Mouse (Mus musculus): ENCODE results near the gene Otog.

Otog gene

DNA sequence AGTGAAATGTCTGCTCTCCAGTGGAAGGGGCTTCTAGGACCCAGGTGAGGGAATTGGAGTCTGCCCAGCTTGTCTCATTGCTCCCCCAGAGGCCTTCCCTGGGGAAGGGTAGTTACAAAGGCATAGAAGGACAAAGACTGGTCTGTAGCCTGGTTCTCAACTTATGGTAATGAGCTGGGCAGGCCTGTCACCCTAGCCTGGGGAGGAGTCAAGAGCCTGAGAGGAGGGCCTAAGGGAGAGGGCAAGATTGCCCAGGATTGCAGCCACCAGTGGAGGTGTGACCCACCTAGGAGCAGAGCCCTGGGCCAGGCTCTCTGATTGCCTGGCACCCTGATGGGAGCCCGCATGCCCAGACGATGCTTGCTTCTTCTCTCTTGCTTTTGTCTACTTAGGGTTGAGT lies at the start of gene Otog:
Gene Otog, plus strand, starts transcription at position 292 of the 400 bp plus-strand sequence.
- DNase-seq (ENCODE audit: low spot score in 2 of 2): no peak

DNA sequence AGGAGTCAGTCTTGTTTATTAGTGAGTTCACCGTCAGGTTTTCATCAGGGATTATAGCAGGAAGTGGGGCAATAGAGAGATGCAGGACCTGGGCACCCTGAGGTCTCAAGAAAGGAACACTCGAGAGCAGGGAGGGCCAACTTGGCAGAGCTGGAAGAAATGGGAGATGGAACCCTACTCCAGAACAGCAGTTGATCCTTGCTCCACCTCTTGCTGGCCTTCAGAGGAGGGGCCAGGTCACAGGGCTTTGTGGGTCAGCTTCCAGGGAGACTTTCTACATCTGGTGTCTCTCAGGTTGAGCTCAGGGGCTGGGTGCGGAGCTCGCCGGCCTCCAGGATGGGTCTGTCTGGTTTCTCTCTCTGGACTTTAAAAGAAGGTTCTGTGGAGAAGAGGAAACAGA lies 45.4 kb upstream of the Otog start:
- no peak for DNase-seq (ENCODE audit: low spot score in 2 of 2)

DNA sequence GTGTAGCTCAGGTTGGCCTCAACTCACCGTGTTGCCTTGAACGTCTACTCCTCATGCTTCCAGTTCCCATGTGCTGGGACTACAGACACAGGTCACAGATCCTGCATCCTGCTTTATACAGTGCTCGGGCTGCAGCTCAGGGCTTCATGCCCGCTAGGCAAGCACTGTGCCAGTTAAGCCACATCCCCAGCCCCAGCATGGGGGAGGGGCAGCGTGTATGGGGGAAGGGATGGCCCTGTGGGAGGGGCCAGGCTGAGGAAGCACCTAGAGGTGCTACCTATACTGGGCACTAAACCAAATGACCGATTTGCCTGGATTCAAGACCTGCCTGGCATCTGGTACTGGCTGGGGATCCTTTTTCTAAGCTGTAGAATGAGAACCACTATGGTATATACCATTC lies 40.8 kb upstream of the Otog start:
- no peak for DNase-seq (ENCODE audit: low spot score in 2 of 2)

DNA sequence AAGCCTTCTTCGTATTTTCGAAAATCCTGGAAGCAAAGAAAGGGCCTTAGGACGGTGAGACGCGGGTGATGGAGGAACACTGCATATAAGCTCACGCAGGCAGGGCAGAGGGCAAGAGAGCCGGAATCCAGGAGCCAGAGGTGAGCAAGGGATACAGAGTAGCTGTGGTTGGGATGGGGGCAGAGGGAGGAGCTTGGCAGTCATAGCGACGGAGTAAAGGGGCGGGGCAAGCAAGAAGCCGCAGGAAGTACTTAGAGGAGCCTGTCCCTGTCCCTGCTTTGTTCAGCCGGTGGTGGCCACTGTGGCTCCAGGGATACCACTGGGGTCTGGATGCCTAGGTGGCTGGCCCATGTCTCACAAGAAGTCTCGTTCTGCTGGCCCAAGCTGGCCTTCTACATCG lies 39.1 kb upstream of the Otog start:
- DNase-seq (ENCODE audit: low spot score in 2 of 2): no peak

DNA sequence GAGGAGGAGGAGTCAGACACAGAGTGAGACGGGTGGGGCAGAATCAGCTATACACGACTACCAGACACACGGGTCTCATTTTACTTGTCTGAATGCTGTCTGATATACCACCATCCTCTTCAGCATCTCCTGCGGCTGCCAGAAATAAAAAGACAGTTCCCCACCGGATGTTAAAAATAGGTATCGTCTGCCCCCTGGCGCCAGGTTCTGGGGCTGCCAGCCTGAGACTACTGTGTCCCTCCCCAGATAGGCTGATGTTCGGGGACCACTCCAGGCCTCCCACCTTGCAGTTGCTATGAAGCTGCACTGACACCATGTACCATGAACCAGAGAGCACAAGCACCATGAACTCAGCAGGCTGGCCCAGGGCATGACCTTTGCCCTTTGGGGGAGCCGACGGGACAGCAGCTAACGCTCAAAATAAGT lies 36.7 kb upstream of the Otog start:
- peak; percentile 8 to 10 for DNase-seq (ENCODE audit: low spot score in 2 of 2)

DNA sequence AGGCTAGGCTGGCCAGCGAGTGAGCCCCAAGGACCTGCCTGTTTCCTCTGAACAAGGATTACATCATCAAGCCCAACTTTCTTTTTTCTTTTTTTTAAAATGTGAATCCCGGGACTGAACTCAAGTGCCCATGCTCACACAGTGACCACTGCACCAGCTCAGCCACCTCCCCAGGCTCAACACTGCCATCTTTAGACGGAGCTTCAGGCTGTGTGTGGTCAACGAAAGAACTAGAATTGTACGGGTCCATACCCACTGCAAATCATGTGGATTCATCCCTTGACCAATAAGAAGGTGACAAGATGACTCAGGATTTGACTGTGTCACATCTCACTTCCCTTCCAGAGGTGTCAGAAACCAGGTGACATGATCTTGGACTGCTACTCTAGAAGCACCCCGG lies 36.0 kb upstream of the Otog start:
- DNase-seq (ENCODE audit: low spot score in 2 of 2): no peak

DNA sequence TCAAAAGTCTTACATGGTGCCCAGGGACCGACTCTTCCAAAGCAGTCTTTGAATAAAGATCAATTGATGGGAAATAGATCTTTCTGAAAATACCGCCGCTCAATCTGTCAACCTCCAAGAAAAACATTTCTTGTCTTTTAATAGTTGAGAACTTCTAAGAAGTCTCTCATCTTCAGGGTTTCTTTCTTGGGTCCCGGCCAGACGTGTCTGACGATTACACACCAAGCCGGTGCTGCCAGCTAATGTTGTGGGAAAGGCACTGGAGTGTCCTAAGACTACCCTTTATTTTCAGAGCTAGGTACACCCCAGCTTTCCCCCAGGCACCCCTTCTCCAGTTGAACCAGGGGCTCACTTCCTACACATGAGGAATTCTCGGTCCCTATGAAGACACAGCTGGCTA lies 32.7 kb upstream of the Otog start:
- DNase-seq (ENCODE audit: low spot score in 2 of 2): no peak

DNA sequence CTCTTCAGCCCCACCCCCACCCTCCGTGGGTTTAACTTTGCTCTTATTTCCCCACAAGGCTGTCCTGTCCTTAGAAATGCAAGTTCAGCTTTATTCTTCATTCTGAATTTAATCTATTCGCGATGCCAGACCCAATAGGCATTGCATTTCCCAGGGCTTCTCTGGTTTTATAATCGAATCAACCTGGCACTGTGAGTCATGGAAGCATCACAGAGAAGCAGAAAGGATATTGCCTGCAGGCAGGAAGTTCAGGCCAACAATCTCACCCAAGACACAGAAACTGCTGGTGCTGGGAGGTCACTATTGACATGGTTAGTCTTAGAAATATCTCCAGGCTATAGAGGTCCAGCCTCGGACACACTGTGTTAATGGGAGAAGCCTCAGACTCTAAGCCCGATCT lies 30.5 kb upstream of the Otog start:
- no peak for DNase-seq (ENCODE audit: low spot score in 2 of 2)

DNA sequence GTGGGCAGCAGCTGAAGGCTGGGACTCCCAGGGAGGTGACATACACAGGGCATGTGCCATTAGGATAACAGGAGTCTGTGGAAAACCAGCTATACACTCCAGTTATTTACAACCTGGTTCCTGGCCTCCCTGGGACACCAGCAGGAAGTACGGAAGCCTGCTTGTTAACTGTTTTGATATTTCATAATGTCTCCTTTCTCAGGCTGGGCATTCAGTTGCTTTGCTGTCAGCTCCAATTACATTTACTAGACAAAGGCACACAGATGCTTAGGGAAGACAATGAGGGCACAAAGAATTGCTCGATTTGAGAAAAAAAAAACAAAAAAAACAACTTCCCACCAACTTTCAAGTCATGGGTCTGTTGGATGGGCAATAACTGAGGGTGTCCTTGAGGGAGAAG lies 24.3 kb upstream of the Otog start:
- no peak for DNase-seq (ENCODE audit: low spot score in 2 of 2)

DNA sequence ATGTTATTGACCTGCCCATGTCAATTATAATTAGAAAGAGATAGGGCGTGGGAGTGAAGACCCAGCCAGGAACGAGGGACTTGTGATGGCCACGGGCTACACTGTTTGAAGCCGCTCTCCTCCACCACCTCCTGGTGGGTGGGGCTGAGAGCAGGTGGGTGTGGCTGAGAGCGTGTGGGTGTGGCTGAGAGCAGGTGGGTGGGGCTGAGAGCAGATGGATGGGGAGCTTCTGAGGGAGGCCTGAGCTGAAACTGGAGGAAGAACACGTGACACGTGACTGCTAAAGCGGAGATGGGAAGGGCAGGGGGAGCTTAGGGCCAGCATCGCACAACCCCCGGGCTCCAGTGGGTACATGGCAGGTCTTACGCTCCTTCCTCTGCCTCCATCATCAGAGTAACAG lies 22.4 kb upstream of the Otog start:
- no peak for DNase-seq (ENCODE audit: low spot score in 2 of 2)

DNA sequence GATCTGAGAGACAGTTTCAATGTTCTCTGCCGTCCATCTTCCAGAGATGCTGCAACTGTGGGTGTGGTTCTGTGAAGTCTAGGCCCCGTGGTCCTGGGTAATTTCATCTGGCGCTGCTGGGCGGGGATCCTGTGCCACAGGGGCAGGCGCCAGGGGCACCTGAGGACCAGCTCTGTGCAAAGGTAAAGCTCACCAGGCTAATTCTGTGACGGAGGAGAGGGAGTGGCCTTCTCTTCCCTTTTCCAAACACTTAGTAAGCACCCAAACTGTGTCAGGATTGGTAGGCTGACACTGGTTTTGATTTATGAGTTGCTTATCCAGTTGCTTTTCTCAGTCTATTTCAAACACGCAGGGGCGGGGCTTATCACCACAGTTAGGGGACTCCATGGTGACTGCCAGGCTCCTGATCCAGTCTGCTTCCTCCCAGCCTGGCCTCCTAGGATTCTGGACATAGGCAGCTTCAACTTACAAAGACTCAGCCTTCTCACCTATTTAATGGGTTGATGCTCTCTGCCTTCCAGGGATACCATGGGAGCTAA lies 20.1 kb upstream of the Otog start:
- no peak for DNase-seq (ENCODE audit: low spot score in 2 of 2)

DNA sequence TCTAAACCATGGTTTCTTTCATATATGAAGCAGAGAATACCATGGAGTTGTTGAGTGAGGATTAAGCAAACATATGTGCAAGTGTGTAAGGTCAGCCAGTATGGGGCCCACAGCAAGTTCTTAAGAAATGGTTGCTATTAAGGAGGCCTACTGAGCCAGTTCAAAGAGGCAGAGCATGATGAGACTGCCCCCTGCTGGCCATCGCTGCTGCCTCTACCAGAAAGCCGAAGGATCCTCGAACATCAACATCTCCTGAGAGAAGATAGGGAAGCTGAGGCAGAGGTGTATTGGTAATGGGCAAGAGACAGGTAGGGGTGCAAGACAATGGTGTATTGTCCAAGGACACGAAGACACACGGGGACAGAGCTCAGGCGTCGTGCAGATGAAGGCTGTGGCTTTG lies 14.5 kb upstream of the Otog start:
- peak; percentile 9 to 12 for DNase-seq (ENCODE audit: low spot score in 2 of 2)

DNA sequence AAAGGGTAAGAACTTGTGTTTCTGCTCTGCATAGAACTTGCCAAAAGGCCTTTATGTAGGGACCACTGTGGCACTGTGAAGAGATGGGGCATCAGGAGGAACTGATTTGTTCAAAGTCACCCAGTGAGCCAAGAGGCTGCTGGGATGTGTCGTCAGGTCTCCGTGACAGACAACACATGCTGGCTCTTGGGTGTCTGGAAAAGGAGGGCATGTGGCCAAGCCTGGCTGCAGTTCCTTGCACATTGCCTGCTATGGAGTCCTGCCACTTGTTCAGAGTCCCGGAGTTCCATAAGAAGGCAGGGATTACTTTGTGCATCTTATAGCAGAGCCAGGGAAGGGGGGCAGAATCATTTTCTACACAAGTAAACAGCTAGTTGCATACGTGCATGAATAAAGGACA lies 13.9 kb upstream of the Otog start:
- no peak for DNase-seq (ENCODE audit: low spot score in 2 of 2)

DNA sequence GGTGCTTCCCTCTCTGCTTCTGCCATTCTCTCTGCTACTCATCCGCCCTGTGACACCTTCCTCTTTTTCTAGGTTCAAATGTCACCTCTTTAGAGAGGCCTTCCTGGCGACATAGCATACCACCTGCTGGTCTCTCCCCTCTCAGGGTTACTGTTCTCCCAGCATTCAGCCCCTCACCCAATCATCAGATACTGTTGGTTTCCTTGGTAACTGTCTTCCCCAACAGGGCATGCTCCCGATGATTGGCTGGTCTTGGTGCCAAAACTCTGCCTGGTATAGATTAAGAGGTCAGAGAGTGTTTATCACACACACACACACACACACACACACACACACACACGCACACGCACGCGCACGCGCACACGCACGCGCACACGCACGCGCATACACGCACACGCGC lies 4.8 kb upstream of the Otog start:
- no peak for DNase-seq (ENCODE audit: low spot score in 2 of 2)

DNA sequence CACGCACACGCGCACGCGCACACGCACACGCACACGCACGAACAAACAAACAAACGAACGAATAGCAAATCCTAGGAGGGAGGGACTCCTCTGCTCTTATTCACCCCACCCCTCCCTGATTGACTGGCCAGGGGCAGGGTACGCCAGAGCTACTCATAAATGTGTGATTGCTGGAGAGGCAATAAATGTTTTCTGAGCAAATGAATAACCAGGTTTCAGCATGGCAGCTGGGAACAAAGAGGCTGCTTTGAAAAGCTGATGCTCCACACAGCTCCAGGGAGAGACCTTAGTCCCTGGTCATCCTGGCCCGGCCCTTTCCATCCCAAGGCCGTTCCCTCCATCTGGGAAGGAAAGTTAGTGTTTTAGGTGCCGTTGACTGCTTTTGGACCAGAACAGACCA lies 4.4 kb upstream of the Otog start:
- no peak for DNase-seq (ENCODE audit: low spot score in 2 of 2)

DNA sequence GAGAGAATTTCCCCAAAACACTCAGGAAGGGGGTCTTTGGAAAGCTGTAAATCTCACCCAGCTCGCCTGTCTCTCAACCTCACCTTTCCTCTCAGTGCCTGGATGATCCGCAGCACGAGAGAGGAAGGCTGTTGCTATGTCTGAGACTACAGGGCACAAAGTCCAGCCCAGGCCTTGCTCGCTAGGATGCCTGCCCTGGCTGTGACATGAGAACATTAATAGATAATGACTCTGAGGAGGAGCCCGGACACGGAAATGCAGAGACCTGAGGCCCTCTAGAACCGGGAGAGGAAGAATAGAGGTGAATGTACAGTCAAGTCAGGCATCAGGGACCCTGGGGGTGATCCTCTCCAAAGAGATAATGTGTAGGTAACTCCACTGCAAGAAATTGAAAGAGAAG lies 3.6 kb upstream of the Otog start:
- DNase-seq (ENCODE audit: low spot score in 2 of 2): no peak

DNA sequence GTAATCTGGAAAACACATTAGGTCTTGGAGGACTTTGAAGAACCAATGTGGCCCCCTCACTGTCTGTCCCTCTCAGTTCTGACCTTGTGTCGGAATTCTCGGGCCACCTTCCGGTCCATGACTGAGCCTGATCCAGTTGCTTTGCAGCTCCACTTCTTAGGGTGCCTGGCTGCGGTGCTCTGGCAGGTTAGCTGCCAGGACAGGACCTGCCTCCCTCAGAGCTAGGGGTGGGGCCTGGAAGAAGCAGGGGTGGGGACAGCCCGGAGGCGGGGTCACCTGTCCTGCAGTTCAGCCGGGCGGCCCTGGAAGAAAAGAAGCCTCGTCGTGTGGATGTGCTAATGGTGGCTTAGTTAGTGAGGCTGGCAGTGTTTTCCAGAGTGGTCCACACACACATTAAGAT lies 2.4 kb upstream of the Otog start, which contains the start of gene Ush1c:
Gene Ush1c, minus strand, starts transcription at position 158 of the 400 bp plus-strand sequence.
- no peak for DNase-seq (ENCODE audit: low spot score in 2 of 2)

DNA sequence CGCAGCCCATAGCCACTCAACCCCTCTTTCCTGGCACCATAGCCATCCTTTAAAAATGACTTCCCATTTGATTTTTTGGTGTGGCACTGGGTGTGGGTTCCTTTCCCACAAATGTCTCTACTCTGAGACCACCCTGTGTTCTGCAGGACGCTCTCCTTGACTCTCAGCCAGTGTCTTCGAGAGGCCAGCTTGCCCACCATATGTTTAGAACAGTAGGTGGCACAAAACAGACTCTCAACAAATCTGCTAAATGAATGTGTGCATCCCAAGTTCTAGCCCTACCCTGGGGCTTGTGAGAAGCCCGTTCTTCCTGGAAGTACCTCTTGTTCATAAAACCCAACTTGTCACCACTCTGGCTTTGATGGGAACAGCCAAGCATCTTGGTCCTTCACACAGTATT lies 696 bp upstream of the Otog start:
- no peak for DNase-seq (ENCODE audit: low spot score in 2 of 2)

DNA sequence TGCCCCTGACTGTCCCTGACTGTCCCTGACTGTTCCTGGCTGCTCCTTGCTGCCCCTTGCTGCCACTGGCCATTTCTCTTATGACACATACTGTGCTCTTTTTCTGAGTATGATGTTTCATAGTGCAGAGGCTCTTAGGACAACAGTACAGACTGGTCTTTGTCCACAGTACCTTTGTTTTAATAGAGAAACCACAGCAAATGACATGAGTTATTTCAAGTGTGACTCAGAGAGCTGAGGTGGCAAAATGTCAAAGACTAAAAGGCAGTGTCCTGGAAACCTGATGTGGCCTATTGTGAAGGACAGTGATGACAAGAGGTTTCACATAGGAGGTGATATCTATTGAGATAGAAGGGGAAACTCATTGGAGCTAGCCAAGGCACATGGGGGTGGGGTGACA lies 6.1 kb downstream of the Otog start:
- no peak for DNase-seq (ENCODE audit: low spot score in 2 of 2)

DNA sequence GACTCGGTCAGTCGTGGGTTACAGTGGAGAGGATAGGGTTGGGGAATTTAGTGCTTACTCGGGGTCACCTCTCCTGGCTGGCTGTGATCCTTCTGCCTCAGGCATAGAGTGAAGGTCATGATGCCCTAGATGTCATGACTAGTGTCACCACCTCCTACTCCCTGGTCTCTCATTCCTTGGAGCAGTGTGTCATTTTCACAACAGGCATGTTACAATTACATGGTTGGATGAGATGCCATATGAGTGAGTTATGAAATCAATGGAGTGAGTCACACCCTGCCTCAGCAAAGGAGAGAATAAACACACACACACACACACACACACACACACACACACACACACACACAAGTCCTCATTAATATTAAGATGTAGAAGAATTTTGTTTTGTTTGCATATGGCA lies 6.8 kb downstream of the Otog start:
- no peak for DNase-seq (ENCODE audit: low spot score in 2 of 2)

DNA sequence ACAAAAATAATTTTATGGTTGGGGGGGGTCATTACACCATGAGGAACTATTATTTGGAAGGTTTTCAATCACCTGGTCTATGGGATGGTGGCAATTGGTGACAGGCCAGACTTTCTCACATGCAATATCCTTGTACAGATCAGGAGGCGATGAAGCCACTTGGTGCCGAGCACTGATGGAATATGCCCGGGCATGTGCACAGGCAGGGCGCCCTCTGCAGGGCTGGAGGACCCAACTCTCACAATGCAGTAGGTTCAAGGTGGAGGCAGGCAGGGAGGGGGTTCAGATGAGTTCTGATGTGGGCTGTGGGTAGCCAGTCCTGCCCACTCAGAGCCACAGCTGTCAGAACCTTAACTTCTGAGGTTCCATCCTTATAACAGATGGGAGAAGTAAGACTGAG lies 11.1 kb downstream of the Otog start:
- no peak for DNase-seq (ENCODE audit: low spot score in 2 of 2)

DNA sequence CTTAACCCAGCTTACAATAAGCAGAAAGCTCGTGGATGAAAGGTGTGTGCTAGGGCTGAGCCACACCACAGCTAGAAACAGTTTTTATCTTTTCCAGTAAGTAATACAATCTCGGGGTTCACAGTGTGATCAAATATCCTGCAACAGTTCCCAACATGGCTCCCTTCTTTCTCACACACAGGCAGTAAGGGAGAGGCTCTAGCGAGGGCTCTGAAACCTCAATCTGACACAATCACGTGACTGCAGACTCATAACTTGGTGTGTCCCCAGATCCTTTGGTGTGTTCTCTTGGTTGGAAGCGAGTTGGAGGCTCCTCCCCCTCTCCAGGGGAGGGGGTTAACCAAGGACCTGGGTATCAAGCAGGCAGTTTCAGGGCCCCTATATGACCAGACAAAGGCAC lies 35.4 kb downstream of the Otog start:
- DNase-seq (ENCODE audit: low spot score in 2 of 2): no peak

DNA sequence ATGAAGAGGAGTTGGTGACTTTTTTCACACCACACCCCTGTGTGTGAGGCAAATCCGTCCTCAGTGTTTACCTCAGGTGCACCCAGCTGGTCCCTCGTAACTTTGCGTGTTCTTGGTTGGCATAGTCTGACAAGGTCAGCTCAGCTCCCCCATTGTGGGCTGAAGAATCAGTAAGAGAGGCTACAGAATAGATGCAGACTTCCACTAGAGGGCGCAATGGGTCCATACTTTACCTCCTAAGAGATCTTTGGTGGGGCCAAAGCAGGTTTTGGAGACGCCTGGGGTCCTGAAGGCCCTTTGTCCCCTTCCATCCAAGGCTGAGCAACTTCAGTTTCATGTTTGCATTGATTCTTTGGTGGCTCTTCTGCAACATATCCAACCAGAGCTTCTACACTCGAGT lies 39.2 kb downstream of the Otog start:
- DNase-seq (ENCODE audit: low spot score in 2 of 2): peak; percentile 19 to 29

DNA sequence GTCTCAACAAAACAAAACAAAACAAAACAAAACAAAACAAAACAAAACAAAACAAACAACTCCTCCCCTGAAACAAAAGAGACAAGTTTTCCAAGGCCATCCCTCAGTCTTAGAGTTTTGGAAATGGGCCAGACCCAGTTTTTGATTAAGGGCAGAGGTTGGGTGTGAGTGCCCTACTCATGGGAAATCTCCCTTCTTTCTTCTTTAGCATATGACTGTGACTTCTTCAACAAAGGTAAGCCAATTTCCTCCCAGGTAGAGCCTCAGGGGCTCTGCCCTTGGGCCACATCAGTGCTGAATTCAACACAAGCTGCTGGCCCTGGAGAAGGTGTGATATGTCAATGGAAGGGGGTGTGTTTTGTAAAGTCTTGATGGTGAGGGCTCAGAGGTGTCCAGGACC lies 40.1 kb downstream of the Otog start:
- DNase-seq (ENCODE audit: low spot score in 2 of 2): no peak

DNA sequence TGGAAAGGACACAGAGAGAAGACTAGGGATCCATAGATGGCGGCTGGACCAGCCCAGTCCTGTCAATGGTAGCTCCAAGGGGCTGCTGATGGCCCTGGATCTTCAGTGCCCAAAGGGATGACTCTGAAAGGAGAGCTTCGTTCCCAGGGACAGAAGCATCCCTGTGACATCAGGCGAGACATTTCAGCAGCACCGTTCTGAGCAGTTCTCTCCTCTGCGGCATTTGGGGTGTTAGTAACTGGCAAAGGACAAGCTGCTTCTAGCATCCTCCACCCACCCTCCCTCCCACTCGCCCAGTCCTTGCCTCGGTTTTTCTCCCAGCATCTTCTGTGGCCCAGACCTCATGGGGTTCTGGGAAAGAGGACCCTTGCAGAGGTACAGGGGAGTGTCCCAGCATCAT lies 41.5 kb downstream of the Otog start:
- no peak for DNase-seq (ENCODE audit: low spot score in 2 of 2)
